Mouse (Mus musculus) thymus, adult 2 months (tissue): ENCODE data around the gene Atp4b.

Experiments
- CTCF ChIP-seq: fragments of 200-500 bp; IDR thresholded peaks from 2 replicates; pipeline ENCODE4 v1.5.1; 2012; ENCODE audit warnings: mild to moderate bottlenecking, control low read depth, low read length, moderate library complexity, borderline replicate concordance; ENCODE audit not compliant: control insufficient read depth, poor library complexity, insufficient read depth; ENCODE audit errors: extremely low read depth
- POLR2A ChIP-seq: fragments of 200-500 bp; IDR thresholded peaks from 2 replicates; pipeline ENCODE4 v1.6.1; 2012; ENCODE audit warnings: mild to moderate bottlenecking, low read length, control low read depth, moderate library complexity; ENCODE audit not compliant: control insufficient read depth, poor library complexity, insufficient read depth; ENCODE audit errors: extremely low read depth

DNA sequence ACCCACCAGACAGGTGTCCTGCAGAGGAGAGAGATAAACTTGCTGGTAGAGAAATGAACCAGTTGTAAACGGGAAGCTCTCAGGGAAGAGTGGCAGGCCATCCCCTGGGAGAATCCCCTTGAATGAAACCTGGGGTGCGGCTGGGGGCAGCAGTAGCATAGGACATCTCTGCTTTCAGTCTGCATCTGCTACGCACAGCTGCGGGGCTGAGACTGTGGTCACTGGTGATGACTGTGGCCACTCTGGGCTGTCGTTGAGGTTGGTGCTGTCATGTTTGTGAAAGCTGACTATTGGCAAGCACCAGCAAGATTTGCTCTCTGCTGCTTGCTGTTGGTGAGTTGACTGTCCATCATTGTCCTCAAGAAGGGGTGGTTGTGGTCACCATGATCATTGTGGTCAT, 45.0 kb downstream of the Atp4b start:
- TF ChIP-seq CTCF (no peak), POLR2A (no peak)
